Mouse (Mus musculus) intestine, embryonic 14.5 days (tissue): ENCODE measurements around the gene Rimbp3. TPM values are rescaled to one million over a fixed set of nuclear protein-coding genes. Genes with fewer than 3 reads are reported as not detected.

Experiments
- ATAC-seq: fragments of 200-750 bp; cut with Nextera tagmentation; replicated peaks from 2 replicates; pipeline ENCODE4 v1.8.0; 2017; ENCODE audit warnings: low read depth, moderate number of reproducible peaks, moderate TSS enrichment, moderate library complexity; ENCODE audit not compliant: low FRiP score, low TSS enrichment
- DNase-seq: peaks from one replicate; pipeline ENCODE4 v3.0.0-alpha.2; 2018; ENCODE audit warnings: low spot score
- H3K27ac ChIP-seq: fragments of 300-500 bp; sonication (generic); 2 replicates; pipeline ENCODE4 v1.5.1; 2014; ENCODE audit warnings: low read depth, mild to moderate bottlenecking, control low read depth
- H3K27me3 ChIP-seq: fragments of 300-500 bp; sonication (generic); replicated peaks from 2 replicates; pipeline ENCODE4 v1.6.1; 2014; ENCODE audit warnings: low read length, control low read depth; ENCODE audit not compliant: control insufficient read depth, insufficient read depth
- H3K36me3 ChIP-seq: fragments of 300-500 bp; sonication (generic); 2 replicates; pipeline ENCODE4 v1.6.1; 2014; ENCODE audit warnings: low read length, control low read depth; ENCODE audit not compliant: control insufficient read depth, insufficient read depth
- H3K4me1 ChIP-seq: fragments of 300-500 bp; sonication (generic); replicated peaks from 2 replicates; pipeline ENCODE4 v1.6.1; 2014; ENCODE audit warnings: low read length, control low read depth, mixed read lengths; ENCODE audit not compliant: control insufficient read depth, insufficient read depth
- H3K4me2 ChIP-seq: fragments of 300-500 bp; sonication (generic); 2 replicates; pipeline ENCODE4 v1.6.1; 2014; ENCODE audit warnings: low read length
- H3K4me3 ChIP-seq: fragments of 300-500 bp; sonication (generic); 2 replicates; pipeline ENCODE4 v1.5.1; 2014; ENCODE audit warnings: low read depth, low read length, control low read depth, mixed read lengths
- H3K9ac ChIP-seq: fragments of 300-500 bp; sonication (generic); 2 replicates; pipeline ENCODE4 v1.6.1; 2014; ENCODE audit warnings: mild to moderate bottlenecking, low read length
- H3K9me3 ChIP-seq: fragments of 300-500 bp; sonication (generic); 2 replicates; pipeline ENCODE4 v1.6.1; 2016; ENCODE audit warnings: low read length, control low read depth; ENCODE audit not compliant: control insufficient read depth
- WGBS: fragments of 180-500 bp; shearing (Covaris S2); extraction: QIAGEN DNeasy Blood & Tissue Kit; methylation state at CpG from one replicate; pipeline ENCODE4 v1.1.7; 2014; 5-methylcytosine and 5-hydroxymethylcytosine counted together
- polyA plus RNA-seq: library from polyadenylated mRNA; unstranded; fragments of >200 nt; fragmentation: Nextera tagmentation; extraction: Ambion mirVana; gene quantifications from 2 replicates; pipeline ENCODE4 v1.2.1, GENCODE M21; 2014

Rimbp3 gene
- polyA plus RNA-seq, 1 experiment from 2014 or later: 0.60 TPM

DNA sequence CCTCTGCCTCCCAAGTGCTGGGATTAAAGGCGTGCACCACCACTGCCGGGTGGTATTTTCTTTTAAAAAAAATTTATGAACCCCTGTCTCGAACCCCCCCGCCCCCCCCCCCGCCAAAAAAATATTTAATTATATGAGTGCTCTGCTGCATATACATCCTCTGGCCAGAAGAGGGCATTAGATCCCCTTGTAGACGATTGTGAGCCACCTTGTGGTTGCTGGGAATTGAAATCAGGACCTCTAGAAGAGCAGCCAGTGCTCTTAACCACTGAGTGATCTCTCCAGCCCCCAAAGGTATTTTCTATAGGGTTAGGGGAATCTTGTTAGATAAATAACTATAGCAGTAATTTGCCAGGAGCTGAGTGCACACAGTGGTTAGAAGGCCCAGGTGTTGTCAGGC, 3.4 kb upstream of the Rimbp3 start:
- Histone ChIP-seq H3K9ac (no peak overlapping the region), H3K27ac (no peak overlapping the region), H3K4me1 (peaks cover 16% of the 10 kb centered on the region), H3K36me3 (no peaks in the 10 kb centered on the region), H3K9me3 (no peaks in the 10 kb centered on the region), H3K4me3 (no peak overlapping the region), H3K27me3 (peaks cover 12% of the 10 kb centered on the region; the same call in 1 of the 2 replicates), H3K4me2 (no peak overlapping the region)
- DNase-seq (no peak), ATAC-seq (no peak)
- 5% methylated on average over 6 of the region's 6 CpGs for WGBS

GRCm38 (mm10) chr16:17209404-17209960, 1.1 kb downstream of the Rimbp3 start:
- H3K27me3 ChIP-seq: peaks cover 22% of the 10 kb centered on the region
- DNase-seq (peak; percentile 87), ATAC-seq (no peak)
- peaks cover 10% of the 10 kb centered on the region for H3K4me1 ChIP-seq
- peak overlapping the region; percentile 59 for H3K4me2 ChIP-seq
- H3K9me3 ChIP-seq: no peaks in the 10 kb centered on the region
- H3K36me3 ChIP-seq: no peaks in the 10 kb centered on the region
- peak overlapping the region; percentile 8; the same call in 1 of the 2 replicates for H3K9ac ChIP-seq
- 2% methylated on average over 37 of the region's 37 CpGs for WGBS
- H3K4me3 ChIP-seq: peak overlapping the region; percentile 56
- H3K27ac ChIP-seq: no peak overlapping the region

DNA sequence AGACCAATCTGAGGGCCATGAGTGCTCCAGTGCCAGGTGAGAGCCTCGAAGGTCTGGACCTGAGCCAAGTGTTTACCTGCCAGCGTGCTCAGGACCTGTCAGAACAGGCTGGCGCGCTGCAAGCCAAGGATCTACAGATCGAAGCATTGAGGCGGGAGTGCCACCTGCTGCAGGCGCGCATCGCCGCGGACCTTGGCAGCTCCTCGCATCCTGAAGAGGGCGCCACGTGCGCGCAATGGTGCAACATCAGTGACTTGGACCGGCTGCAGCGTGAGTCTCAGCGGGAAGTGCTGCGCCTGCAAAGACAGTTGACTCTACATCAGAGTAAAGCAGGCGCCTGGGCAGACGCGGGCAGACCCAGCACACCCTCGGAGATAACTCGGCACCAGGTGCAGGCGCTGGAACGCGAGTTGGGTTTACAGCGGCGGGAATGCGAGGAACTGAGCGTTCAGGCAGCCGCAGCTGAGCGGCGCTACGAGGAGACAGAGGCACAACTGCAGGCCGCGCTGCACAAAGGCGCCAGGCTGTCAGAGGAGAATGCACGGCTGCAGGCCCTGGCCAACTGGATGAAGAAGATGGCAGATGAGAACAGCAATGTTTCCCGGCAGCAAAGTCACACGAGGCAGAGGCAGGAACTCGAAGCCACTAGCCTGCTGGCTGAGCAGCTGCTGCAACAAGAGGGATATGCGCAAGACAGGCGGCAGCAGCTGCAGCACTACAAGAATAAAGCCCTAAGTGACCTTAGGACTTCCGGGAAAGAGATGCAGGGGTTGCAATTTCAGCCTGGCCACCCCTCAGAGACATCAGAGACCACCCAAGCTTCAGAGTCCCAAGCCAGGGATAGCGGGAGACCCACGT, 1.8 kb downstream of the Rimbp3 start:
- H3K4me2 ChIP-seq: peak overlapping the region; percentile 59
- ATAC-seq: peak; percentile 81
- DNase-seq: peak; percentile 93
- H3K27me3 ChIP-seq: peaks cover 22% of the 10 kb centered on the region
- peak overlapping the region; percentile 56 for H3K4me3 ChIP-seq
- H3K27ac ChIP-seq: no peak overlapping the region
- no peaks in the 10 kb centered on the region for H3K9me3 ChIP-seq
- peaks cover 10% of the 10 kb centered on the region for H3K4me1 ChIP-seq
- 7% methylated on average over 48 of the region's 48 CpGs for WGBS
- no peaks in the 10 kb centered on the region for H3K36me3 ChIP-seq
- peak overlapping the region; percentile 8; the same call in 1 of the 2 replicates for H3K9ac ChIP-seq

DNA sequence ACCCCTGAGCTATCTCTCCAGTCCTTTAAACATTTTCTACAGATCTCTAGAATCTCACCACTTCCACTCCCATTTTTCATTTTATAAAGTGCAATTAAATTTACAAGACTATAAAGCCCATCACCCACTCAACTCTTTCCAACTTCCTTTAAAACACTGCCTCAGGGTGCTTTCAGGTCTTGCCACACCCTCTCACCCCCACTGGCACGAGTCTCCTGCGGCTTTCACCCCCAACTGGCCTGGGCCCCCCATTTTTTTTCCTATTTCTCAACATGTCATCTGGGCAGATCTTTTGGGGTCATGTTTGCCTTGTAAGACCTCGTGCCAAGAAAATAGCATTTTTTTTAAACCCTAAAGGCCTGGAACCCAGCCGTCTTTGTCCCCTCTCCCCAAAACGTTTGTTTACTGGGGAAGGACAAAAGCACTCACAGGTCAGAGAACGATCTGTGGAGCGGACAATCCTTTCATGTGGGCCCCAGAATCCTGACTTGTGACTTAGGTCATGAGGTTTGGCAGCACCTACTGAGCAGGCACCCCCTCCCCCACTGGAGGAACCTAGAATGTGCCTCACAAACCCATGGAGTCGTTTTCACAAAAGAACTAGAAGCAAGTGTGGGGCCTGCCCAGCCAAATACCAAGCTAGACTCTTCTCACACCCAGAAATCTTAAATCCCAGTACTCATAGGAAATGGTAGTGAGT, 8.7 kb downstream of the Rimbp3 start:
- Histone ChIP-seq H3K4me2 (no peak overlapping the region), H3K9ac (no peak overlapping the region), H3K27me3 (0 out of 2 replicates have a peak, but pooled peaks cover under 1% of the 10 kb centered on the region), H3K4me1 (no peaks in the 10 kb centered on the region), H3K36me3 (no peaks in the 10 kb centered on the region), H3K9me3 (no peaks in the 10 kb centered on the region), H3K27ac (no peak overlapping the region), H3K4me3 (no peak overlapping the region)
- DNase-seq (no peak), ATAC-seq (no peak)
- WGBS: 58% methylated on average over 8 of the region's 8 CpGs

DNA sequence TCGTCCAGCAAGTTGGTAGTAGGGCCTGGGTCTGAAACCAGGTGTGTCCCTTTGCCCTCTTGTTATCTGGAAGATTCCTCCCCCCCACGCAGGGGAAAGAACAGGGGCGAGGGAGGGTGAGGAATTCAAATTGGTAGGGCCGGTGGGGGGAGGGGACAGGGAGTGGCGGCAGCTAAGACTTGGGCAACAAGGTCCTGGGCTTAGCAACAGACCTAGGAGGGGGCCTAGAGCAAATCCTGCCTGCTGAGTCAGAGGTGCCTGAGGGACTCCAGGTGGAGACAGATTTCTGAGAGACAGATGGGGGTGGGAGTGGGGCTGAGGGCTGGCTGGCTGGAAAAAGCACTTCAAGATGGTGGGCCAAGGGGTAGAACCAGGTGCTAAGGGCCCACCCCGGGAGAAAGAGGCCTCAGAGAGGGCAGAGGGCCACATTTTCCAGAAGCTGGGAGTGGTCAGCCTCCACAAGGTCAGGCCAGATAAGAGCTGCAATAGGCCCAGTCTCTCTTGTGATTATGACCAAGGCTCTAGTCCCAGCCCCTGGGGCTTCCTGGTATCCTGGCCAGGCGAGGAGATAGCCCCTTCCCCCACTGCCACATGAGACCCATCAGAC, 11.8 kb downstream of the Rimbp3 start:
- Histone ChIP-seq H3K4me3 (no peak overlapping the region), H3K4me1 (no peaks in the 10 kb centered on the region), H3K4me2 (no peak overlapping the region), H3K36me3 (no peaks in the 10 kb centered on the region), H3K9me3 (no peaks in the 10 kb centered on the region), H3K9ac (no peak overlapping the region), H3K27ac (peak overlapping the region; percentile 5; the same call in 1 of the 2 replicates), H3K27me3 (0 out of 2 replicates have a peak, but pooled peaks cover 4% of the 10 kb centered on the region)
- WGBS: 26% methylated on average over 7 of the region's 7 CpGs
- ATAC-seq (no peak), DNase-seq (no peak)

DNA sequence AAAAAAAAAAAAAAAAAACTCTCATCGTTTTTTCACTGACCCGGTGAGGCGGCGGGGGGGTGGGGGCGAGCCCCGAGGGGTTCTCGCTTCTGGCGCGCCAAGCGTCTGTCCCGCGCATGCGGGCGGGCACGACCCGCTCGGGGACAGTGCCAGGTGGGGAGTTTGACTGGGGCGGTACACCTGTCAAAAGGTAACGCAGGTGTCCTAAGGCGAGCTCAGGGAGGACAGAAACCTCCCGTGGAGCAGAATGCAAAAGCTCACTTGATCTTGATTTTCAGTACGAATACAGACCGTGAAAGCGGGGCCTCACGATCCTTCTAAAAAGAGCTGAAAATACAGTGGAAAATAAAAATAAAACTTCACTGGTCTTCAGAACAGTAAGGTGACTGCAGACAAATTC, 13.8 kb downstream of the Rimbp3 start:
- WGBS: 33% methylated on average over 25 of the region's 25 CpGs
- ATAC-seq (peak; percentile 100), DNase-seq (peak; percentile 96)
- H3K9ac ChIP-seq: no peak overlapping the region
- H3K4me2 ChIP-seq: no peak overlapping the region
- no peaks in the 10 kb centered on the region for H3K36me3 ChIP-seq
- no peaks in the 10 kb centered on the region for H3K4me1 ChIP-seq
- 0 out of 2 replicates have a peak, but pooled peaks cover 4% of the 10 kb centered on the region for H3K27me3 ChIP-seq
- H3K9me3 ChIP-seq: no peaks in the 10 kb centered on the region
- no peak overlapping the region for H3K4me3 ChIP-seq
- H3K27ac ChIP-seq: no peak overlapping the region

DNA sequence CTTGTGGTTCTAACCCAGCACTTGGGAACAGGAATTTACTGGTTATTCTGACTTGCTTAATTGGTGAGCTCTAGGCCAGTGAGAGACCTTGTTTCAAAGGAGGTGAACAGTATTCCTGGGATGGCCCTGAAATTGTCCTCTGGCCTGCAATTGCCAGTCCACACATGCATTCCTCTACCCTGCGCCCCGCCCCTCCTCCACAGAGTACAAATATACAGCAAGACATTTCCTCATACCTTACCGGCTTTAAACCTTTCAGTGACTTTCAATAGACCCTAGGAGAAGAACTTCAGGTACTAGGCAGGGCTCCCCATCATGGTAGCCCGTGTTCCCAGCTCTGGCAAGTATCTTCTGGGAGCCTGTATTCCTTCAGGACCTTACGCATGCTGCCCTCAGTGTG, 17.2 kb downstream of the Rimbp3 start:
- no peak overlapping the region for H3K27ac ChIP-seq
- no peak for DNase-seq
- 88% methylated on average over 5 of the region's 5 CpGs for WGBS

DNA sequence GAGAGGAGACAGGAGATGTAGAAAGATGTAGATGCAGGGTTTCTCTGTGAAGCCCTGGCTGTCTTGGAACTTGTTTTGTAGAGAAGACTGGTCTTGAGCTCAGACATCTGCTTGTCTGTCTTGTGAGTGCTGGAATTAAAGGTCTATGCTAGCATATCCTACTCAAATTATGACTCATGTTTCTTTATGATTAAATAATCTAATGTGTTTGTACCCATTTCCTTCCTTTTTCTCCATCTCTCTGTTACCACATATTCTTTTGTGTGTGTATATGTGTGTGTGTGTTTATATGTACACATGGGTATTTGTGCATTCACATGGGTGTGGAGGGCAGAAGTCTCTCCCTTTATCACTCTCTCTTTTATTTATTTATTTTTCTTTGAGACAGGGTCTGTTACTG, 18.1 kb downstream of the Rimbp3 start:
- no peak overlapping the region for H3K4me3 ChIP-seq
- no peak overlapping the region for H3K4me2 ChIP-seq
- DNase-seq: no peak
- no peaks in the 10 kb centered on the region for H3K9me3 ChIP-seq
- H3K4me1 ChIP-seq: no peaks in the 10 kb centered on the region
- H3K36me3 ChIP-seq: no peaks in the 10 kb centered on the region
- no peak overlapping the region for H3K27ac ChIP-seq
- 0 out of 2 replicates have a peak, but pooled peaks cover 4% of the 10 kb centered on the region for H3K27me3 ChIP-seq
- ATAC-seq: no peak
- H3K9ac ChIP-seq: no peak overlapping the region

More for the DNA sequence above, 17.2 kb downstream of the Rimbp3 start:
- no peak overlapping the region for H3K9ac ChIP-seq
- H3K9me3 ChIP-seq: no peaks in the 10 kb centered on the region
- H3K36me3 ChIP-seq: no peaks in the 10 kb centered on the region
- ATAC-seq: no peak
- H3K4me1 ChIP-seq: no peaks in the 10 kb centered on the region
- H3K27me3 ChIP-seq: 0 out of 2 replicates have a peak, but pooled peaks cover 4% of the 10 kb centered on the region
- no peak overlapping the region for H3K4me2 ChIP-seq
- H3K4me3 ChIP-seq: no peak overlapping the region
